Mouse (Mus musculus): ENCODE results near the gene Gm8978. TPM values are rescaled to one million over a fixed set of nuclear protein-coding genes. Genes with fewer than 3 reads are reported as not detected.
"Not testable (repeated sequence)": the region's sequence is repeated elsewhere in the genome, so short reads cannot be mapped to it uniquely, and the experiment has no call there.

Gene Gm8978
- not detected in 2 replicates for polyA plus RNA-seq (2016; fragmentation: Nextera tagmentation; extraction: Ambion mirVana)

GRCm38 (mm10) chr19:33625152-33625551, at the start of gene Gm8978:
Gene Gm8978 (minus strand): TSS chr19:33625252.
- not testable (repeated sequence) for H3K9me3 ChIP-seq (replicated peaks); H3K4me3 ChIP-seq; H3K9ac ChIP-seq; H3K4me1 ChIP-seq; H3K27me3 ChIP-seq (replicated peaks); H3K4me2 ChIP-seq; H3K36me3 ChIP-seq; ATAC-seq; H3K27ac ChIP-seq

- 18% methylated on average over 10 of the region's 38 CpGs for WGBS (ENCODE audit: insufficient replicate concordance)
- not testable (repeated sequence) for H3K4me1 ChIP-seq; H3K27ac ChIP-seq; H3K36me3 ChIP-seq; H3K27me3 ChIP-seq (replicated peaks); H3K9ac ChIP-seq; H3K9me3 ChIP-seq (replicated peaks)
- H3K4me2 ChIP-seq = peak overlapping the region; percentile 65
- ATAC-seq = peak; percentile 88
- H3K4me3 ChIP-seq = peak overlapping the region; percentile 49
Measured at GRCm38 (mm10) chr19:33589626-33590302, 35.3 kb downstream of the Gm8978 start.

- not testable (repeated sequence) for ATAC-seq; H3K4me2 ChIP-seq; H3K27ac ChIP-seq; H3K9ac ChIP-seq; H3K36me3 ChIP-seq; H3K27me3 ChIP-seq (replicated peaks); H3K4me3 ChIP-seq; H3K9me3 ChIP-seq (replicated peaks); H3K4me1 ChIP-seq
- 69% methylated on average over 5 of the region's 5 CpGs for WGBS (ENCODE audit: insufficient replicate concordance)
Measured at GRCm38 (mm10) chr19:33568551-33568950, 56.5 kb downstream of the Gm8978 start.

Small RNA genes lying within 50 kb of the gene (microRNA-seq; reads per million reads assigned to microRNA genes)
- gene Gm27440 = not detected

Other genes starting within 250 kb of the Gm8978 start
- 1.4 and 1.5 TPM in 2 replicates for gene Rnls, start 233.0 kb downstream of the Gm8978 start, polyA plus RNA-seq (2016; fragmentation: Nextera tagmentation; extraction: Ambion mirVana)
- not detected in 2 replicates for gene Lipo4, start 107.5 kb downstream of the Gm8978 start, polyA plus RNA-seq (2016; fragmentation: Nextera tagmentation; extraction: Ambion mirVana)
- not detected in 2 replicates for gene Lipo2, start 126.1 kb upstream of the Gm8978 start, polyA plus RNA-seq (2016; fragmentation: Nextera tagmentation; extraction: Ambion mirVana)
- 3.7 TPM in 2 replicates for gene Lipo3, start 136.7 kb upstream of the Gm8978 start, polyA plus RNA-seq (2016; fragmentation: Nextera tagmentation; extraction: Ambion mirVana)
- gene Lipo1, start 162.2 kb upstream of the Gm8978 start, polyA plus RNA-seq (2016; fragmentation: Nextera tagmentation; extraction: Ambion mirVana) = not detected in 2 replicates

Data from liver, embryonic 12.5 days (tissue).